Mouse (Mus musculus) ovary, postnatal 36 days (tissue): ENCODE measurements around the gene Itpkb.

Experiments
- DNase-seq: peaks from one replicate; pipeline ENCODE4 v3.0.0; 2022; ENCODE audit warnings: low spot score, mixed read lengths

The Itpkb gene

DNA sequence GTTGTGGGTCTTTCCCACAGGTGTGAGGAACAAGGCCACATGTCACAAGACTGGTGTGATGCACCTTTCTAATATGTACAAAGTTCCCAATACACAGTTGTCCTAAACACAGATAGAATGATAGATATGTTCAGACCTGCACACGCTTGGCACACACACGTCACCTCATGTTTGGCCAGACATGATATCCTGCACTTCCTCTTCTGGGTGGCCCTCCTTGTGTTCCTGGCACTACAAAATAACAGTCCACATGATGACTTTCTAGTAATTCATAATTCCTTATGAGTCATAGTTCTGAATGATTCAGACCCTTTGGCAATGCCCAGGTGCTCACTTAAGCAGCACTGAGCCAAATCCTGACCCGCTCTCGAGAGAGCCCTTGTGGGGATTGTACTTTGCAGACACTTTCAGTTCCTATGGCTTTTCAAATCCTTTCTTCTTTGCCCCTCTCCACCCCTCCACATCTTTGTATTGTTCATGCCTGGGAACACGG, 132.7 kb downstream of the Itpkb start:
- no peak for DNase-seq

DNA sequence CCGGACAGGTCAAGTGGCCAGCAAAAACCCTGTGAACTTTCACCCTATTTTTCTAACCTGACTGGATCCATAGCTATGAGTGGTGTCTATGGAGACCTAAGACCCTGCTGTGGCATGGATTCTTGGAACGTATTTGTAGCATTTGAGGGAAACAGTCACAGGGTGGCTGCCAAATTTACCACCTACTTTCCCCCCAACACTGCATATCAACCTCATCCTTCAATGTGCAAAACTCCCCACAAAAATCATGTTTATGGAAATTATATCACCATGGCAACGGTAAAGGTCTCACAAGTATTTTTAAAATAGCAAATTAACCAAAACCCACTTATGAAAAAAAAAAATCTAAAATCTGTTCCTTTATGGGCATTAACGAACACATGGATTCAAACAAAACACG, 134.1 kb downstream of the Itpkb start:
- no peak for DNase-seq

DNA sequence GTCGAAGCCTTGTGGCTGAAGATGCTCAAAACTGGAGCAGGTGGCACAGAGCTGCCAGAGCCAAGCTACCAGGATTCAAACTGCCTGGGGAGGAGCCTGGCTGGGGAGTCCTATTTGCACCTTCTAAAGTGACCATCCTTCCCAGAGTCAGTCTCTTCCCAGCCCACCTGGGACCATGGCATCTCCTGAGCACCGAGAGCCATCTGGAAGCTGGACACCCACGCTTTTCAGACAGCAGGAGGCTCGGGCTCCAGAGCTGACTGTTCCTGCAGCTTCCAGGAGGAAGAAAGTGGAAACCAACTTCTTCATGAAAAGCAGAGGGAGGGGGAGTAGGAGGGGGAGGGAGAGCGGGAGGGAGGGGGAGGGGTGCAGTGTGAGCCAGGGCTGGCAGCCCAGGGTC, 135.3 kb downstream of the Itpkb start:
- DNase-seq, result no peak

DNA sequence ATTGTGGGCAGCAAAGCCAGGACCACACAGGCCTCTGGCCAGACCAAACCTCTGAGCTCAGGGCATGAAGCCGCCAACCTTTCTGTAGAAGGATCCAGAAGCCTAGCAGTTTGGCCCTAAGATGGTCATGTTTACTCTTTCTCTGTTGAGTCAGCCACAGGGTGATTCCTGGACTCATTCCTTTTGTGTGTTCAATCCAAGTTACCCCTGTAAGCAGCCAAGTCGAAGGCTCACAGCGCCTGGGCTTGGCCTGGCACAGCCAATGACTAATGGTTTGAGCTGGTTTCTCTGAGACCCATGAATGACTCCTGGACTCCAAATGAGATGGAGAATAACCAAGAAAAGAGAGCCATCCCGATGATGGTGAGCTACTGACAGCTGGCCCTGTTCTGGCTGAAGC, 137.7 kb downstream of the Itpkb start:
- DNase-seq, result no peak

DNA sequence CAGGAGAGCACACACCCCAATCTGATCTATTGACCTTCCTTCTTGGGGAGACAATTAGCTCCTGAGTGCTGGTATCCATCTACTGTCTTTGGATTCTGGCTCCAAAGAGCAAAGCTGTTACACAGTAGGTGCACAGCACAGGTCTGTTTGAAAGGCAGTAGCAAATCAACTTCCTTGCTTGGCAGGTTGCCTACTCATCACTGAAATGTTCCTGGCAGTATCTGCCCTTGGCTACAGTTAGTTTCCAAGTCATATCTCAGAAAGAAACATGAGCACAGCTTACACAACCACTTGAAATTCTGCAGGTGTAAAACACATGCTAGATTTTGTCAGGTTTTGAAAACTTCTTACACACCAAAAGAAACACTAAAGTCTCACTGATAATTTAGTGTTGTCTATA, 143.3 kb downstream of the Itpkb start:
- no peak for DNase-seq
